Mouse (Mus musculus) megakaryocyte, embryonic 14.5 days (primary cell): Measurements from ENCODE around the gene Ppp4r4.

Experiments
- FLI1 ChIP-seq: IDR thresholded peaks from 2 replicates; pipeline ENCODE4 v1.6.1; 2012; ENCODE audit warnings: low read length, inconsistent platforms, mixed read lengths
- GATA1 ChIP-seq: IDR thresholded peaks from 3 replicates; pipeline ENCODE4 v1.6.1; 2012; ENCODE audit warnings: mixed read lengths, low read length, inconsistent platforms, borderline replicate concordance

DNA sequence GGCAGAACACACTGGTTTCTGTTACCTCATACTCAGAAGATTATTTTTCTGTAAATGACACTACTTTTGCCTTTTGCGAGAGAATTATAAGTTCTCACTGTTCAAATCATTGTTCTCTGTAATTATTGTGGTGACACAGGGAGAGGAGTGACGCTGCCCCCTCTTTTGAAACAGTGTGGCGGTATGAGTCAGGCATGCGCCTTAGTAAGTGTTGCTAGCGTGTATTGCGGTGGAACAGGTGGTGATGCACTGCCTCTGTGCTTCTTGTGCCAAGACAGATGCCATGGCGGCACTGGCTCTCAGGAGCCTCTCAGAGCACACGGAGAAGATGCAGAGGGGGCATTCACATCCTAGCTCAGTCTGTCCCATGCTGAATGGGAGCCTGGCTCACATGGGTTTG, 22.2 kb upstream of the Ppp4r4 start:
- TF ChIP-seq GATA1 (no peak), FLI1 (no peak)
